Mouse (Mus musculus) urinary bladder, postnatal 14 days (tissue): ENCODE data around the gene Cldn19.

Source experiments
- DNase-seq: peaks from one replicate; pipeline ENCODE4 v3.0.0; 2021; ENCODE audit warnings: low spot score

Cldn19 gene

GRCm38 (mm10) chr4:119300761-119301160 is 45.5 kb downstream of the Cldn19 start:
- DNase-seq, result no peak

GRCm38 (mm10) chr4:119301777-119302176 is 46.6 kb downstream of the Cldn19 start:
- no peak for DNase-seq

DNA sequence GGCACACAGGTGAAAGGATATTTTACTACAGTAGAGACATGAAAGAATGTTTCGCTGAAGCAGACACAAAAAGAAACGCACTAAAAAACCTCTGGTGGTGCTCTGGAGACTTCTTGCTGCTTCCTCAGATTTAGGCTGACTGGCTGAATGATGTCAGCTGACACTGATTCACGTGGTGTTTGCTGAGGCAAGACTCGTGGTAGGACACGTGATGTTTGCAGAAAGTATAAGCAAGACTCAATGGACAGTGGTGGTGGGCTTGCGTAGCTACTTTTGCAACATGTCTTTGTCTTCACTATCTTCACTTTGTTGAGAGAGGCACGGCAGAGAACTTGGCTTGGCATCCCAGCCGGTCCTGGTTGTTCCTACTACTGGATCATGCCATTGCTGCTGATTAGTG is 48.1 kb downstream of the Cldn19 start:
- DNase-seq, result no peak

DNA sequence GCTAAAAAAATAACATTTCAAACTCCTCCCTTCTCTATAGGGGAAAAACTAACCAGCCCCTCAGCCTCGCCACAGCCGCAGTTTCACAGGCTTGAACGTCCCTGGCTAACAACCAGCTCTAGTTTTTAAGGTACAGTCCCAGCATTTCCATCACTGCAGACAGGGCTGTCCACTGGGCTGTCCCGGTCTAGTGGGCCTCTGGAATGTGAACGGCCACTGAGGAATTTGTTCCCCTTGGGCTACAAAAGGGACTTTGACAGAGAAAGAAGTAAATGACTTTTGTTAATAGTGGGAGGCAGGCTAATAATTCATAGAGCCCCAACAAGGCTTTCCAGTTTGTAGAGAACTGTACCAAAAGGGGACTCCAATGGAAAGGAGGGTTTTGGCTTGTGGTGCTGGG is 50.2 kb downstream of the Cldn19 start:
- DNase-seq, result no peak
